Comparison of ENCODE assay signal across 9 mouse cellular contexts in the genomic region with DNA sequence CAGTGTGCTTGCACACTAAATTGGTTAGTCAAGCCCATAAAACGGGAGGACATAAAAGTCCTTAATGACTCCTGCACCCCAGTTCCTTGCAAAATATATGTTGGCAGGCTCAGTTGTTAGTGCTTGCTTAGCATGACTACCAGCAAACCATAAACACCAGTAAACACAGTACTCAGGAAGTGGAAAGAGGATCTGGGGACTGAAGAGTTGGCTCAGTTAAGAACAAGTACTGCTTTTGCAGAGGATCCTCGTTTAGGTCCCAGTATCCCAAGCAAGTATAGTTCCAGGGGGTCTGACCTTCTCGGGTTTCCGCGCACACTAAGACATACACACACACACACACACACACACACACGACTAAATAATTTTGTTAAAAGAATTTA. TPM values are rescaled to one million over a fixed set of nuclear protein-coding genes. Genes with fewer than 3 reads are reported as not detected.
DNase-seq lines count a peak whose midpoint lies in the region; ATAC-seq and TF ChIP-seq lines count a peak whose summit lies in the region.
"Had no signal": no experiment of that assay in that cellular context is flagged by ENCODE, and none has a peak within 500 bp of the region (broad histone marks: within the 10 kb centered on the region; RNA-seq: fewer than 3 reads in every experiment).

No protein-coding gene starts in this region.

- no peaks in the 10 kb centered on the region for H3K27me3 ChIP-seq in lung, embryonic 14.5 days (ENCODE audit: insufficient read depth, low read length)
- no peaks in the 10 kb centered on the region for H3K27me3 ChIP-seq in erythroblast, embryonic 14.5 days (ENCODE audit: control insufficient read depth)
- H3K27me3 ChIP-seq in limb, embryonic 15.5 days, result no peaks in the 10 kb centered on the region
- peaks cover 3% of the 10 kb centered on the region; the same call in 1 of the 2 replicates for H3K27me3 ChIP-seq in small intestine, adult 2 months (ENCODE audit: control insufficient read depth, insufficient read depth, low read length)

- 0 out of 2 replicates have a peak overlapping the region, but pooled peaks have one; percentile 77 for H3K9ac ChIP-seq in lung, embryonic 14.5 days
- H3K9ac ChIP-seq in limb, embryonic 15.5 days, result no peak overlapping the region

- H3K36me3 ChIP-seq in lung, embryonic 14.5 days (ENCODE audit: insufficient read depth), result peaks cover 37% of the 10 kb centered on the region
- H3K36me3 ChIP-seq in erythroblast, embryonic 14.5 days (ENCODE audit: control insufficient read depth), result peaks cover 21% of the 10 kb centered on the region
- peaks cover 25% of the 10 kb centered on the region for H3K36me3 ChIP-seq in limb, embryonic 15.5 days
- peaks cover 8% of the 10 kb centered on the region for H3K36me3 ChIP-seq in small intestine, adult 2 months (ENCODE audit: control insufficient read depth, insufficient read depth, low read length)

- peak overlapping the region; percentile 51 for H3K27ac ChIP-seq in lung, embryonic 14.5 days (ENCODE audit: low read depth)
- peak overlapping the region; percentile 88 for H3K27ac ChIP-seq in limb, embryonic 15.5 days
- H3K27ac ChIP-seq in small intestine, adult 2 months (ENCODE audit: insufficient read depth, low read depth, low read length), result peak overlapping the region; percentile 38; the same call in 1 of the 2 replicates

- peak overlapping the region; percentile 75 for H3K4me3 ChIP-seq in lung, embryonic 14.5 days (ENCODE audit: low read depth, low read length)
- H3K4me3 ChIP-seq in erythroblast, embryonic 14.5 days (replicated peaks), result peak overlapping the region; percentile 82
- peak overlapping the region; percentile 70 for H3K4me3 ChIP-seq in limb, embryonic 15.5 days
- peak overlapping the region; percentile 70 for H3K4me3 ChIP-seq in small intestine, adult 2 months (ENCODE audit: low read depth, low read length)

- no peak for TF ChIP-seq CTCF in lung, embryonic 14.5 days (IDR thresholded peaks at IDR 0.05; ENCODE audit: low read depth)
- TF ChIP-seq CTCF in small intestine, adult 2 months (IDR thresholded peaks at IDR 0.05; ENCODE audit: extremely low read depth, insufficient read length, insufficient replicate concordance, low read depth, low read length), result no peak

- peak; percentile 50 for ATAC-seq in lung, embryonic 14.5 days (ENCODE audit: insufficient read depth)
- ATAC-seq in limb, embryonic 15.5 days (ENCODE audit: insufficient number of reproducible peaks, low FRiP score, low TSS enrichment, low read depth), result peak; percentile 56; the same call in 1 of the 2 replicates

- no peaks in the 10 kb centered on the region for H3K9me3 ChIP-seq in lung, embryonic 14.5 days (ENCODE audit: low read depth, low read length)
- H3K9me3 ChIP-seq in erythroblast, embryonic 14.5 days (ENCODE audit: control insufficient read depth, low read length), result no peaks in the 10 kb centered on the region
- H3K9me3 ChIP-seq in limb, embryonic 15.5 days, result no peaks in the 10 kb centered on the region

- 31% methylated on average over 6 of the region's 6 CpGs for WGBS in lung, embryonic 14.5 days
- WGBS in limb, embryonic 15.5 days, result 25% methylated on average over 6 of the region's 6 CpGs
- 36% methylated on average over 6 of the region's 6 CpGs for WGBS in small intestine, adult 2 months

- TF ChIP-seq POLR2A in small intestine, adult 2 months (IDR thresholded peaks at IDR 0.05; ENCODE audit: low read depth, low read length), result no peak

- no peak for DNase-seq in lung, embryonic 14.5 days
- no peak for DNase-seq in lung, adult 18-20 months
- DNase-seq in layer of hippocampus, adult 9-10 months (ENCODE audit: low spot score), result no peak
- no peak for DNase-seq in adrenal gland, adult 2 months
- no peak for DNase-seq in thymus, adult 18-20 months

- peaks cover 6% of the 10 kb centered on the region for H3K4me1 ChIP-seq in lung, embryonic 14.5 days (ENCODE audit: insufficient read depth)
- H3K4me1 ChIP-seq in erythroblast, embryonic 14.5 days (ENCODE audit: control insufficient read depth), result peaks cover 40% of the 10 kb centered on the region
- H3K4me1 ChIP-seq in limb, embryonic 15.5 days, result peaks cover 22% of the 10 kb centered on the region
- peaks cover 6% of the 10 kb centered on the region; the same call in 1 of the 2 replicates for H3K4me1 ChIP-seq in small intestine, adult 2 months (ENCODE audit: control insufficient read depth, insufficient read depth, insufficient read length, low read length)

- H3K4me2 ChIP-seq in lung, embryonic 14.5 days, result peak overlapping the region; percentile 74
- H3K4me2 ChIP-seq in limb, embryonic 15.5 days, result peak overlapping the region; percentile 70

RNA-seq across cellular contexts. Expression of a gene that starts 0.4 kb away (rescaled TPM):
- polyA plus RNA-seq in lung, embryonic 14.5 days (2014; fragmentation: Nextera tagmentation; extraction: Ambion mirVana), result 103 and 109 TPM in 2 replicates
- polyA plus RNA-seq in erythroblast, embryonic 14.5 days (2012), result 0.42 and 0.54 TPM in 2 replicates
- 119 and 124 TPM in 2 replicates for polyA plus RNA-seq in limb, embryonic 15.5 days (2015; fragmentation: Nextera tagmentation; extraction: Ambion mirVana)
- 5.8 and 8.8 TPM in 2 replicates for polyA plus RNA-seq in small intestine, adult 2 months (2012; rRNA removed)
- total RNA-seq in adrenal gland, adult 2 months (2021), result 10 to 100 TPM; 77.4 to 99.9 TPM
- polyA plus RNA-seq in adrenal gland, adult 2 months (2012; rRNA removed), result 16.8 and 19.8 TPM in 2 replicates

RNA-seq across cellular contexts. Expression of a gene that starts 38.9 kb away (rescaled TPM):
- polyA plus RNA-seq in lung, embryonic 14.5 days (2014; fragmentation: Nextera tagmentation; extraction: Ambion mirVana), result 132 and 145 TPM in 2 replicates
- 4.7 and 4.8 TPM in 2 replicates for polyA plus RNA-seq in erythroblast, embryonic 14.5 days (2012)
- polyA plus RNA-seq in limb, embryonic 15.5 days (2015; fragmentation: Nextera tagmentation; extraction: Ambion mirVana), result 148 and 151 TPM in 2 replicates
- 3.0 and 4.7 TPM in 2 replicates for polyA plus RNA-seq in small intestine, adult 2 months (2012; rRNA removed)
- total RNA-seq in adrenal gland, adult 2 months (2021), result 100 to 1,000 TPM; 246 to 354 TPM
- 31.1 and 40.3 TPM in 2 replicates for polyA plus RNA-seq in adrenal gland, adult 2 months (2012; rRNA removed)

RNA-seq across cellular contexts. Expression of a gene that starts 38.9 kb away (rescaled TPM):
- 8.6 and 9.6 TPM in 2 replicates for polyA plus RNA-seq in lung, embryonic 14.5 days (2014; fragmentation: Nextera tagmentation; extraction: Ambion mirVana)
- polyA plus RNA-seq in erythroblast, embryonic 14.5 days (2012), result 0.03 and 0.06 TPM in 2 replicates
- 11.0 and 12.0 TPM in 2 replicates for polyA plus RNA-seq in limb, embryonic 15.5 days (2015; fragmentation: Nextera tagmentation; extraction: Ambion mirVana)
- 1.0 and 2.6 TPM in 2 replicates for polyA plus RNA-seq in small intestine, adult 2 months (2012; rRNA removed)
- 10 to 100 TPM; 27.7 to 34.8 TPM for total RNA-seq in adrenal gland, adult 2 months (2021)
- 7.7 and 12.0 TPM in 2 replicates for polyA plus RNA-seq in adrenal gland, adult 2 months (2012; rRNA removed)

RNA-seq across cellular contexts. Expression of a gene that starts 47.1 kb away (rescaled TPM):
- 1.4 and 2.2 TPM in 2 replicates for polyA plus RNA-seq in lung, embryonic 14.5 days (2014; fragmentation: Nextera tagmentation; extraction: Ambion mirVana)
- polyA plus RNA-seq in erythroblast, embryonic 14.5 days (2012), result 0.03 and 0.04 TPM in 2 replicates
- 1.5 and 1.7 TPM in 2 replicates for polyA plus RNA-seq in limb, embryonic 15.5 days (2015; fragmentation: Nextera tagmentation; extraction: Ambion mirVana)
- not detected in 2 replicates for polyA plus RNA-seq in small intestine, adult 2 months (2012; rRNA removed)
- not detected for total RNA-seq in adrenal gland, adult 2 months (2021)
- polyA plus RNA-seq in adrenal gland, adult 2 months (2012; rRNA removed), result not detected in 2 replicates
- polyA plus RNA-seq: brain, embryonic 14.5 days had no signal

Comparison
In these comparisons a context has a peak if more than half of its experiments do, and no peak if none do; other contexts are left out.
1. H3K27ac ChIP-seq: peak in every context shown above with its lines; median percentile 88 in limb, embryonic 15.5 days; 51 in lung, embryonic 14.5 days; 38 in small intestine, adult 2 months.